Mouse (Mus musculus) testis, postnatal 14 days (tissue): ENCODE data around the gene Dpep1.
"Not testable (repeated sequence)": the region's sequence is repeated elsewhere in the genome, so short reads cannot be mapped to it uniquely, and the experiment has no call there.

Source experiments
- DNase-seq: peaks from one replicate; pipeline ENCODE4 v3.0.0; 2021; ENCODE audit warnings: low spot score

The Dpep1 gene

GRCm38 (mm10) chr8:123185566-123186409, at the start of gene Dpep1:
Dpep1 (plus strand) TSS chr8:123186242.
- DNase-seq, result peak; percentile 74

- DNase-seq, result no peak
Observed at GRCm38 (mm10) chr8:123136287-123136686, 49.8 kb upstream of the Dpep1 start.

GRCm38 (mm10) chr8:123137645-123138077, 48.4 kb upstream of the Dpep1 start:
- DNase-seq, result no peak

- DNase-seq, result no peak
Observed at GRCm38 (mm10) chr8:123138741-123139140, 47.3 kb upstream of the Dpep1 start.

DNA sequence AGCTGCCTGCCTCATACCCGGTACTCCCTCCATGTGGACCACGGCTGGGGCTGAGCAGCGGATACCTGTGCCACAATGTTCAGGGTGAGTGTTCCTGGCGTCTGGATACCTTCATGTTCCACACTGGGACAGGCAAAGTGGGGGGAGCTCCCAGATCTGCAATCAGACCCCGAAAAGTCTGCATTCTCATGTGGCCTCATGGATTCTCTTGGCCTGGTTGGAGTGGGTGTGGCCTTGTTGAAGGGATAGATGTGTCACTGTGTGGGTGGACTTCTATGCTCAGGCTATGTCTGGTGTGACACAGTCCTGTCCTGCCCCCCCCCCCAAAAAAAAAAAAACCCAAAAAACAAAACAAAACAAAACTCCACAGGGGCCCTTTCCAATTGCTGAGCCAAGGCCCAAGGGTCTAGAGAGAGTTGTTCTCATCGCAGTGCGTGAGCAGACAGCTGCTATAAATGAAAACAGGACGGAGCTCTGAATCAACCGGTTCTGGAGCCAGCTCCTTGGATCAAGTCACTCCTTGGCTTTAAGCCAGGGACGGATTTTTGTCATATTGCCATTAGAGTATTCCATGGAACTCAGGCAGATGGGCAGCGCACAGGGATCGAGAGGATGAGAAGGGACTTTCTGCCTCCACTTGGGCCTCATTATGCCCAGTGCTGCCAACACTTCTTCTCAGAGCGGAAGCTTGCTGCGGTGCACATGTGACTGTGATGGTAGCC, 44.1 kb upstream of the Dpep1 start:
- peak; percentile 68 for DNase-seq

GRCm38 (mm10) chr8:123145279-123145678, 40.8 kb upstream of the Dpep1 start:
- peak; percentile 58 for DNase-seq

- no peak for DNase-seq
Observed at GRCm38 (mm10) chr8:123146390-123146789, 39.7 kb upstream of the Dpep1 start.

GRCm38 (mm10) chr8:123150737-123151171, 35.3 kb upstream of the Dpep1 start:
- no peak for DNase-seq

GRCm38 (mm10) chr8:123155177-123155576, 30.9 kb upstream of the Dpep1 start:
- DNase-seq, result no peak

DNA sequence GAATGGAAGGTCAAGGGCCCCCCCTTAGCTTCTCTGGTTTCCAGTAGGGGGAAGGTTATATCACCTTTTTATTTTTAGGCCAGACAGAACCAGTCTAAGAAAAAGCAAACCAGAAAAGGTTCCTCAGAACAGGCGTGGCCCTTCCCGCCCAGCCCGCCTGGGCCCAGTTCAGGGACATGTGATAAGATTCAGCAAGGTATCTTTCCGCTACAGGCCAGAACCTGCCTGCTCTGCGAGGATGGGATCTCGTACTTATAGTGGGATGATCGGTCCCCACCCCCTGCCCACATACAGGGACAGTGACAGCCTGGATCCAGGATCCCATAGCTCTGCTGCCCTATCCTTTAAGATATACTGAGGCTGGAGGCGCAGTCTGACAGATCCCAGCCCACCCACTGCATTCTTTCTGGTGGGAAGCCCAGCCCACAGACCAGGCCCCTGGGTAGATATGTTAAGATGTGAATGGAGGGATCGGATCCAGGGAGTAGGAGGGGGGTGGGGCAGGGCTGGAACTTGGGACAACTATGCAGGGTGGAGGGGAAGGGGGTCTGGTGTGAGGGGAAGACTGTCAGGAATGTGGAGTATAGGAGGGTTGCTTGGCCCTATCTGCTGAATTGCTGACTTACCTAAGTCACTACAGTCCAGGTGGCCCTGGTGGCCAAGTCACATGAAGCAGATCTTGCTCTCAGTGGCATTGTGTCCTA, 29.8 kb upstream of the Dpep1 start:
- DNase-seq, result no peak

GRCm38 (mm10) chr8:123157888-123158465, 28.1 kb upstream of the Dpep1 start, which contains the start of gene Sult5a1:
Sult5a1 (minus strand) TSS chr8:123158315.
- no peak for DNase-seq

DNA sequence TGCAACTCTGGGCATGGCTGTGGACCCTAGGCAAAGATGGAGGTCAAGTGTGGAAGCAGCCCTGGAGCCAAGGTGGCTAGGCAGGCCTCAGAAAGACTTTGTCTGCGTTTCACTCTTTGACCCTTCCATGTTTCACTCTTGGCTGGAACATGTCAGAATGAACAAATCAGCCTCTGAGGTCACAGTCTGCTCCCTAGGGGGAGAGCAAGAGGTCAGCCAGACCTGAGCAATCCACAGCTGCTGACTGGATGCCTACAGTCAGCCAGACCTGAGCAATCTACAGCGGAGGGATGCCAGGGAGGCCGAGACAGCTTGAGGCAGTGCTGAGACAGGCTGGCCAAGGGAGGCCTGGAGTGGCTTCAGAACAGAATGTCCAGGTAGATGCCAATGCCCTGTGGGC, 4.7 kb upstream of the Dpep1 start:
- peak; percentile 51 for DNase-seq

DNA sequence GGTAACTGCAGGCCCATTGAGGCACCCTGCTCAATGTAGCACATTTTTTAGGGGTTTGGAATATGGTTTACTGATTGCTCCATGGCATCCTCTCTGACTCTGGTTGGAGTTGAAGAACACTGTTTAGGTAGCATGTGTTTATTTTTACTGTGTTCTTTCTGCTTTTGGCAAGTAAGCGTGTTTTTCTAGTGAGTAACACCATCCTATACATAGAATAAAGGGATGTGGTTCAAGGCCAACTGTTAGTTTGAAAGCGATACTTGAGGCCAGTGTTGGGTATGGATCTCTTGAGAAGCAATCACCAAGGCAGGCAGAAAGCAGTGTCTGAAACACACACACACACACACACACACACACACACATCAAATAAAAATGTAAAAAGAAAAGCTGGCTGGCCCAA, 2.0 kb downstream of the Dpep1 start:
- DNase-seq, result no peak

- no peak for DNase-seq
Observed at GRCm38 (mm10) chr8:123188841-123189240, 2.8 kb downstream of the Dpep1 start.

GRCm38 (mm10) chr8:123190678-123191077, 4.6 kb downstream of the Dpep1 start:
- DNase-seq, result peak; percentile 69

GRCm38 (mm10) chr8:123191908-123192307, 5.9 kb downstream of the Dpep1 start:
- no peak for DNase-seq

DNA sequence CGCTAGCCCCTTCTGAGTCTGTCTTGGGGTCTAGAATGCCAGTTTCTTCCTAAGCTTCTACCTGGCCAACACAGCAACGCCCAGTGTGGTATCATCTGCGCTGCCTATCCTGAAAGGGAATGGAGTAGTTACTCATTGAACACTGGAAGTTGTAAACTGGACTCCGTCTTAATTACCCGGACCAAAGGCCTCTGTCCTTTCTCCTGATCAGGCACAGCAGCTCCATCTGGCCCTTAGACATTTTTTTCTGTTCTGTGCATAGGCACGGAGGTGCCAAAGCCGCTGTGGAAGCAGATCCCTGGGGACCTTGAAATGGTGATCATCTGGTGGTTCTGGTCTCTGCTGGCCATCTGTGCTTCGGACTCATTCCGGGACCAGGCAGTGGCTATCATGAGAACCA, 7.7 kb downstream of the Dpep1 start:
- DNase-seq, result no peak

- not testable (repeated sequence) for DNase-seq
Observed at GRCm38 (mm10) chr8:123197016-123197415, 11.0 kb downstream of the Dpep1 start.

GRCm38 (mm10) chr8:123199864-123200263, 13.8 kb downstream of the Dpep1 start:
- DNase-seq, result no peak

DNA sequence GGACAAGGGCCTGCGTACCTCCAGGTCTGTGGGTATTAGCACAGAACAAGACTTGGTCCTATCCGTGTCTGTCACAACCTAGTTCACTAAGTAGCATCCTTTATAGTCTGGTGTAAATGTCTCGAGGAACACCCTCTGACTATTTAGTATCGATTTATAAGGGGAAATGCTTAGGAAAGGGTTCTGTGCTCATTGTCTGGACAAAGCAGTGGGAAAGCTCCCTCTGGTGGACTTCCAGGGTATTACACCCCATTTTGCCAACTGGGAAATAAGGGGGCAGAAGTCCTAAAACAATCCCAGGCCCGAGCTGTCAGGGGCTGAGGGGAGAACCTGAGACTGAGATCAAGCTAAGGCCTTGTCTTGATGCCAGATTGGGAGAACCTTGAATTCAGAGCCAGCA, 16.2 kb downstream of the Dpep1 start:
- peak; percentile 66 for DNase-seq

DNA sequence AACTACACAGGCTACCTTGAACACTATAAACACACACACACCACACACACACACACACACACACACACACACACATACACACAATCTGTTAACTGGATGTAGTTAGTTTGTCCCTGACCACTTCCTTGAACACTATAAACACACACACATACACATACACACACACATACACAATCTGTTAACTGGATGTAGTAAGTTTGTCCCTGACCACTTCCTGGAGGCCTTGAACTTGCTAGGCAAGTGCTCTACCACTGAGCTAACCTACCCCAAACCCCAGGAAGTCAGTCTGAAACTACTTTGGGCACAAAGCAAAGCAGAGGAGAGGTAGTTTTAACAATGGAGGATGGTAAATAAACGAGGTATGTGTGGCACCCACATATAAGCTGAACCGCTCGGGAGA, 17.5 kb downstream of the Dpep1 start:
- DNase-seq, result no peak

- DNase-seq, result no peak
Observed at GRCm38 (mm10) chr8:123211876-123212275, 25.8 kb downstream of the Dpep1 start.
